Mouse (Mus musculus): ENCODE measurements at regions not wholly inside any gene's neighbourhood (a gene's known extent, or its start where the extent isn't known, plus 50 kb on each side); places are given as distances from the start of the nearest gene placed in this dataset.
"Not testable (repeated sequence)": the region's sequence is repeated elsewhere in the genome, so short reads cannot be mapped to it uniquely, and the experiment has no call there.

DNA sequence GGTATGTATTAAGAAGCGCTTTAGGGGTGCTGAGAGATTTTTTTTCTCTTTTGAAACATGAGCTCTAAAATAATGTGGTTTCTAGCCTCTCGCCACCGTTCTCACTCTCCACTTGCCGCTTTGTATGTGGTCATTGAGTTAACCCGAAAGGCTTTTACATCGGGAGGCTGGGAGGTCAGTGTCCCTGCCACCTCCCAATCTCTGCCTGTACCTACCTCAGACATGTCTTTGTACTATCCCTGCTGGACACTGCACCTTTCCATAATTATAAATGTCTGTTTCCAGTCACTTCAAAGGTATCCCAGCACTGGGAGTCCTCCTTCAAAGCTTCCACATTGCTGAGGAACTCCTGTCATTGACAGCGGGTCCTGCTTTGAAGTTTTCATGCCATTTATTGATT lies 347.6 kb upstream of the Tbc1d2b start:
- peak; percentile 29 for DNase-seq (ENCODE audit: low spot score)

DNA sequence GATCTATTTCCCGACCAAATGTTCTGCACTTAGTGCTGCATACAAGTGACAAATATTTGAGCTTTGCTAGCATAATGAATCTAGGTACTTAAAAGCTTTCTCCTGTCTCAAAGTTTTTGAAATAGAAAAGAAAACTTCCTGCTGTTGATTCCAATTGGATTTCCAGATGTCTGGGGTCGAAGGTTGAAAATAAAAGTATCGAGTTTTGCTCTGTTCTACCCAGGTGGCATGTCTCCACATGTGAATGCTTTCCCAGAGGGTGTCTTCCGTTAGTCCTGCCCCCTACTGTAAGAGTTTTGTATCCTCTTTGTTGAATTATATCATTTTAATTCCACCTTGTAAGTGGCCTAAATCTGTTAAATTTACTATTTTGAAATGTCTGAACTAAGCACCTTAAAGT lies 327.3 kb upstream of the Tbc1d2b start:
- DNase-seq (ENCODE audit: low spot score), result peak; percentile 35

DNA sequence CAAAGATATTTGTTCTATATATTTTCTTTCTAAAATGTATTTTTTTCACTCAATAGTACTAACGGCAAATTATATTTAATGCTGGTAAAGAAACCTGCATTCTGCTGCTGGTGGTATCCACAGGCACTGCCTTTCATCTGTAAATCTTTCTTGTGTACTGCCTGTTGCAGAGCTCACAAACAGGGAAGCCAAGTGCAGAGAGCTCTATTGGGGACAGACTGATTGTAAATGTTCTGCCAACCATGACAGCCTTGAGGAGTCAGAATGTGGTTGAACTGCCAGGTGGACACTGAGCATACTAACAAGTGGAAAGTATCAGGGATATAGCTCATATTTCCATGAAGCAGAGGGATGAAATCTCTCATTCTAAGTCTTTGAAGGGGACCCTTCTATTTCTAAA lies 286.1 kb upstream of the Tbc1d2b start:
- DNase-seq (ENCODE audit: low spot score), result no peak

DNA sequence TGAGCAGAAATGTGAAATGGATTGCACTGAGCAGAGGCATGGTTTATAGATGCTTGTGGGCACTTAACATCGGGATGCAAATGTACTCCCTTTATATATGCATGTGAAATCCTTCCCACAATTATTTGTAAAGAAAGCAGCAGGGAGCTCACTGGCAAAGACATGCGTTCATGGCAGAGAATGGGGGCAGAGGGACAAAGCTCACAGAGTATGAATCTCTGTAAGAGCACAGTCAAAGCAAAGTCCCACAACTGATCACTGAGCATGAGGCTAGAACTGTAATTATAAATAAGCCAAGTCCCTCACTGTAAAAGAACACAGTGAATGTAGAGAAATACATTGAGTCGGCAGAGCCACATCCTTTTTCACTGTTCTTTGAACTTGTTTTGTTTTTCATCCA lies 285.6 kb upstream of the Tbc1d2b start:
- DNase-seq (ENCODE audit: low spot score), result no peak

- DNase-seq (ENCODE audit: low spot score), result no peak
Observed at GRCm38 (mm10) chr9:90547931-90548330, 277.3 kb upstream of the Tbc1d2b start.

DNA sequence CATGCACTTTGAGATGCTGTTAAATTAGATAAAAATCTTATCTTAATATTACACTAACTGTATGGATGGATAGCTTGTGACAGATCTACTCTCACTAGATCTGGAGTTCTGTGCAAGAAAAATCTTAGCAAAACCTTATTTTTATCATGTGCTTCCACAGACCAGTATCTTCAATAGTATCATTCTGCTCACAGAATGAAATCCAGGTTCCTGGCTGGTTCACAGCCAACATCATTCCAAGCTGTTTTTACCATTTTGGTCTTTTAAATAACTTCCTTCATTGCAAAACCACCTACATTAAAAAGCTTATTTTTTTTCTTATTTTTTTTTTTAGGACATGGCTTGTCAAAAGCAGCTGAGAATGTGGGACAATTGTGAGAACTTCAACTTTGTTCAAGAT lies 276.1 kb upstream of the Tbc1d2b start:
- no peak for DNase-seq (ENCODE audit: low spot score)

- not testable (repeated sequence) for DNase-seq (ENCODE audit: low spot score)
Observed at GRCm38 (mm10) chr9:90537683-90538082, 267.1 kb upstream of the Tbc1d2b start.

DNA sequence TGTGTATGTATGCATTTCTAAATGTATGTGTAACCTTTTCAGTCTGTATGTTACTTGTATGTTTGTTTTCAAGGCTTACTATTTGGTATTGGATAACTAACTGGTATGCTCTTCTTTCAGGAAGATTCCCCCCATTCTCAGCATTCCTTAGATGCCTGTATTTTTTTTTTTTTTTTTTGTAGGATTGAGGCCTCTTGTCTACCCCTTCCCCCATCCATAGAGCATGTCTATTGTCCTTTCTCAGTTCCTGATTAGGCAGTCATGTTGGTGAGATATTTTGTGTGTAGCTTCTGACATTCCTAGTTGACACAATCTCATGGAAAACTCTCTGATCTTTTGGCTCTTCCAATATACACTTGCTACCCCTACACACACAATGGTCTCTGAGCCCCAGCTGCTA lies 262.8 kb upstream of the Tbc1d2b start:
- no peak for DNase-seq (ENCODE audit: low spot score)

GRCm38 (mm10) chr9:90521186-90521585 lies 250.6 kb upstream of the Tbc1d2b start:
- DNase-seq (ENCODE audit: low spot score), result no peak

DNA sequence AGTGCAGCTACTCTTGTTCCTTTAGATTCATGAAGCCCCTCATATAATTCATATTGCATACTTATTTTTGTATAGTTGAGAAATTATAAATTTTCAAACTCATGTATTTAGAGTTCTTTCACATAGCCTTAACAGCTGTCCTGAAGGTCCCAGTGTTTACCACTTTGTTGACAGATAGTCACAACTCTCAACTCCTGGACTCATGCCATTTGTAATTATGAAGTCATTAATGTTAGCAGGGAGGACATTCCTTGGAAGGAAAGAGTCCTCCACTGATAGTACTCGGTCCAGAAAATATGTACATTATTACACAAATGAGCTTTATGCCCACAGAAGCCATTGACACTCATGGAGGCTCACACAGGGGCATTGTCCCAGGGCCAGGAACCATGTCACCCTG lies 224.3 kb upstream of the Tbc1d2b start:
- no peak for DNase-seq (ENCODE audit: low spot score)

GRCm38 (mm10) chr9:90490561-90491152 lies 220.1 kb upstream of the Tbc1d2b start:
- no peak for DNase-seq (ENCODE audit: low spot score)

GRCm38 (mm10) chr9:90450579-90450978 lies 180.0 kb upstream of the Tbc1d2b start:
- no peak for DNase-seq (ENCODE audit: low spot score)

- peak; percentile 69 for DNase-seq (ENCODE audit: low spot score)
Observed at GRCm38 (mm10) chr9:90446957-90447356, 176.4 kb upstream of the Tbc1d2b start.

DNA sequence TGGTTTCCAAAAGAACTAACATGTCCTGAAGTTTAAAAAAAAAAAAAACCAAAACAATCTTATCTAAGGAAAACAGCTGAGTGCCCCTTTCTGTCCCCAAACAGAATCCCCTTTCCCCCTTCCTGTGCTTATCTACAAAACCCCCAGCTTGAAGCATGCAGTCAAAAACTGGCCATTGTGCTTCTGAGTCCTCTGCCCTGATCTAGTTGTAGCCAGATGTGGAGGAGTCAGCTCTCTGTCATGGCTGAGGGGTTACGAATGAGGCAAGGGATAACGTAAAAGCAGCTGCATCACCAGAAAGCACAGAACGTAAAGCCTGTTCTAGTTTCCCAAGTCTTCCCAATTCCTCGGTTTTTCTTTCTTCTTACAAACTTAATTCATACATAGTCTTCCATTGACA lies 164.3 kb upstream of the Tbc1d2b start:
- DNase-seq (ENCODE audit: low spot score), result no peak

GRCm38 (mm10) chr9:90430898-90431297 lies 160.3 kb upstream of the Tbc1d2b start:
- DNase-seq (ENCODE audit: low spot score), result no peak

- no peak for DNase-seq (ENCODE audit: low spot score)
Observed at GRCm38 (mm10) chr9:90421662-90422061, 151.1 kb upstream of the Tbc1d2b start.

DNA sequence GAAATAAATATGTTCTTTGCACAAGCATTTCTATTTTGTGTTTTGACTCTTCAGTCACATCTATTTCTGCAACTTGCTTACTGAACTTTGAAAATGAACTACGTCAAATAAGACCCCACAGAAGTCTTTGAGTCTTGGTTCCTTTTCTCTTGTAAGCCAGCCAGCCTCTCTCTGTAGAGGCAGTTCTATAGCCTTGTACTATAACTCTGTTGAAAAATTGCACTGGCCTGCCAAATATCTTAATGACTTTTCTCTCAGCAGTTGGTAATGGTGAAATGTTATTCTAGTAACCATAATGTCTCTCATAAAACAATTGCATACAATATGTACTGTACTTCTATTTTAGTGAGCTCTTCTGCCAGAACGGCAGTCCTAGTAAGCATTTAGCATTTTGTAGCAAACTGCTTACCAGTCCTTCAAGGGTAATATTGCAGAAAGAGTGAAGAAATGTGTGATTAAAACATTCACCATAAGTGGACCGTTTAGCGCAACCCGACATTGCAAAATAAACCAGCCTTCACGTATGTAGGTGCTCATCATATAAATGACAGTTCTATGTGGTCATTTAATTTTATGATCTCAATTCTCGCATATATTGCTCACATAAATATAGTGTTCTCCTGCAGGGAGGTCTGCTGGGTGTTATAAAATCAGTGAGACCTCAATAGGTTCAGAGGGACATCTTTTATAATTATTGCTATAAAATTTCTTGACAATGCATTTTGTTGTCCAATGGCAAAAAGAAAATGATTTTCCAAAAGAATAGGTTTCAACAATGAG lies 149.3 kb upstream of the Tbc1d2b start:
- DNase-seq (ENCODE audit: low spot score), result no peak

GRCm38 (mm10) chr9:90408789-90409188 lies 138.2 kb upstream of the Tbc1d2b start:
- DNase-seq (ENCODE audit: low spot score), result no peak

DNA sequence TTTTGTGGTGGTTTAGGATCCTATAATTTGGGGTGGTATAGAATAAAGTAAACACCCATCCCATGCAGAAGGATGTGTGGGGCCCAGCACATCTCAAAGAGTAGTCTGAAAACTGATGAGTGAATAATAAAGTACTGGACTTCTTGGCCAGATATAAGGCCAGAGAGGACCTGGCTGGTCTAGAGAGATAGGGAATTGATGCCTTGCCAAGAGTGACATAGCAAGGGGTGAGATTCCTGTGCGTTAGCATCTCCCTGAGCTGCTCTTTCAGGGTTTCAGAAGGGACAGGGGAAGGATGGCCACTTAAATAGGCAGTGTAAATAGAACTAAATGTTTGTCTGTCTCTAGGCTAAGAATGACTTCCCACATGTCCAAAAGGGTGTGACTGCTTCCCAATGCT lies 137.0 kb upstream of the Tbc1d2b start:
- DNase-seq (ENCODE audit: low spot score), result no peak

GRCm38 (mm10) chr9:90388401-90388800 lies 117.8 kb upstream of the Tbc1d2b start:
- DNase-seq (ENCODE audit: low spot score), result no peak

- DNase-seq (ENCODE audit: low spot score), result no peak
Observed at GRCm38 (mm10) chr9:90385047-90385446, 114.4 kb upstream of the Tbc1d2b start.

DNA sequence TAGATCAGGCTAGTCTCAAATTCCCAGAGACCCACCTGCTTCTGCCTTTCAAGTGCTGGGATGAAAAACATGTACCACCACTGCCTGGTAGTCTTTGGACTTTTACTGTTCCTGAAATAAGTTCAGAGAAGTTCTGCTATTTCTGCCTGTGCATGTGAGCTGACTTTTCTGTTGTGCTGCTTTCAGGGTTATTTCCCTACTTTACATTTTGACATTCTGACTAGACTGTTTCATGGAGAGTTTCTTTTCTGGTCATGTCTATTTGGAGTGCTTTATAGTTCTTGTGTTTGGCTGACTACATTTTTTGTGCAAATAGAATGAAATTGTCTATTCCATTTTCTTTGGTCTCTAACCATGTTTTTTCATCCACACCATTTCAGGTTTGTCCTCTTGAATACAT lies 109.5 kb upstream of the Tbc1d2b start:
- DNase-seq (ENCODE audit: low spot score), result no peak

- DNase-seq (ENCODE audit: low spot score), result no peak
Observed at GRCm38 (mm10) chr9:90369568-90369967, 99.0 kb upstream of the Tbc1d2b start.

DNA sequence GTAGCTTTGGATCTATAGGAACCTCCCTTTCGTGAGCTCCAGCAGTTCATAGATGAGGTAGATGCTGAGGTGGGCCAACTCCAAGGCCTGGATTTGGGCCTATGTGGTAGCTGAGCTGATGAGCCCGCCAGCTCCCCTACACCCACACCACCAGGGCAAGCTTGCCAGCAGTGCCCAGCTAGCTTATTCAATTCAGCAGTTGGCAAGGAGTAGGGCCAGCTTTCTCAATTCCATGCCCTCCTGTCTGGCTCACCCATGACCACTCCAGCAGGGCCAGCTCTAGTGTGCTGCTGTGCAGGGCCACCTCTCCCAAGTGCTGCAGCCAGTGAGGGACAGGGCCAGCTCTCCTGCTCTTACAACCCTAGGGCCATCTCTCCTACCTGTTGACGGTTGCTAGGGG lies 97.1 kb upstream of the Tbc1d2b start:
- no peak for DNase-seq (ENCODE audit: low spot score)

Data from embryo, embryonic 10 days (tissue).